Mouse (Mus musculus) left cerebral cortex, postnatal 4 days (tissue): ENCODE data around the gene Rpe. TPM values are rescaled to one million over a fixed set of nuclear protein-coding genes. Genes with fewer than 3 reads are reported as not detected.
A peak's percentile ranks its signal among the peaks of the same experiment; 100 is the strongest.
"Not testable (repeated sequence)": the region's sequence is repeated elsewhere in the genome, so short reads cannot be mapped to it uniquely, and the experiment has no call there.

Experiments
- DNase-seq: peaks from one replicate; pipeline ENCODE4 v3.0.0-alpha.2; 2022
- intact Hi-C: fragments of 180-260 bp; cut with DNase I; formaldehyde crosslinking; loops from one replicate; pipeline ENCODE4 v1.15.1; 2025
- total RNA-seq, 2 experiments: library from RNA; stranded (reverse); gene quantifications; 2 replicates each; pipeline ENCODE4 v1.2.3; 2021

The Rpe gene
- 10 to 100 TPM; 23.9 to 28.0 TPM for total RNA-seq

DNA sequence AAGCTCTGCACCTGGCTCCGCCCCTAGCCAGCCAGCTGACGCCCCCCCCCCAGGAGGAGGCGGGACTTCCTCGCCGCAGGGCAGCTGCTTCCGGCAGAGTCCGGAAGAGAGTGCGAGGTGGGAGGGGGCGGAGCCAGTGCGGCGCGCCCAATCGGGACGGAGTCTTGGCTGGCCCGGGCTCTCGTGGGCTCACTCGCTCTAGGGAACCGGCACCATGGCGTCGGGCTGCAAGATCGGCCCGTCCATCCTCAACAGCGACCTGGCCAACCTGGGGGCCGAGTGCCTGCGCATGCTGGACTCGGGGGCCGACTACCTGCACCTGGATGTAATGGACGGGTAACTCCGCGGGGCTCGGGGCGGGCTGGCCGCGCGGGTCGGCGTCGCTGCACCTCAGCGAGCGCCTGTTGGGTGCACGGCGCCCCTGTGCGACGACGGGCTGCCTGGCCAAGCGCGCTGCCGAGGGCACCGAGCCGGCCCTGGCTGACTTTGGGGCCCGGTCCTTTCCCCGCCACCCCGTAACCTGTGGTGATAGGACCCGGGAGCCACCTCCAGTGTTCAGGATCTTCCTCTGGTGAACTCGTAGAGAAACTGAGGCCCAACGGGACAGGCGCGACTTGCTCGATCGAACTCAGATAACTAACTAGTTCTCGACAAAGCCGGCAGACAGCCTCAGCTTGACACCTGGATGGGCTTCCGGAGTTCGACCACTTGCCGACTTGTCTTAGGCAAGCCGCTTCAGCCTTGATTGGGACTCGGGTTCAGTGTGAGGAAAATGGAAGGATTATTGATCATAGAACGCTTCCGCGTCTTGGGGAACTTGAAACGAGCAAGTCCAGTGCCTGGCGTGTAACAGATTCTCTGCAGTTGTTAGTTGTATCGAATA, at the start of gene Rpe:
Gene Rpe (plus strand): TSS at position 139 of the 883 bp plus-strand sequence.
- intact Hi-C loops: loop anchor here (5.0 kb wide), 1 partner anchor 116 kb away; the partner anchor contains the start of gene Kansl1l
- DNase-seq: peak; percentile 95

DNA sequence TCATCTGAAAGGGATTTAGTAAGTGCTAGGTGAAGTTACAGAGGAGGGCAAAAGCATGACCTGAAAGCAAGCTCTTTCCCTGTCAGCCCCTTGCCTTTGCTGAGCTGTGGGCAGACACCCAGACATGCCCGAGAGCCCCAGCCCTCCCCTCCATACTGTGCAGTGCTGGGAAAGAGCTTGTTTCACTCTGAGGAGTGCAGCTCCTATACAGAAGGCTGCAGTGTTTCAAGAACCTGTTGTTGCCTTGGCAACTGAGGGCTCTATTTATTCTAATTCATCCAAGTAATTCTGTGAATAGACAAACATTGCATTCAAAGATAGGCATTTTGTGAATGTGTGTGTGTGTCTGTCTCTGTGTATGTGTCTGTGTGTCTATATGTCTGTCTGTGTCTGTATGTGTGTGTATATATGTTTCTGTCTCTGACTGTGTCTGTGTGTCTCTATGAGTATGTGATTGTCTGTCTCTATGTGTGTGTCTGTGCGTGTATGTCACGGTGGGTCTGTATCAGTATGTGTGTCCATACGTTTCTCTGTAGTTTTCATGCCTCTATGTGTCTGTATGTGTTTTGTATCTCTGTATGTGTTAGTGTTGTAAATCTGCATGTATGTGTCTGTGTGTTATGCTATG, 45.4 kb upstream of the Rpe start:
- intact Hi-C loops: loop anchor here (5.0 to 10.0 kb wide), 3 partner anchors 210 to 553 kb away; partner anchors contain the start of gene Map2

DNA sequence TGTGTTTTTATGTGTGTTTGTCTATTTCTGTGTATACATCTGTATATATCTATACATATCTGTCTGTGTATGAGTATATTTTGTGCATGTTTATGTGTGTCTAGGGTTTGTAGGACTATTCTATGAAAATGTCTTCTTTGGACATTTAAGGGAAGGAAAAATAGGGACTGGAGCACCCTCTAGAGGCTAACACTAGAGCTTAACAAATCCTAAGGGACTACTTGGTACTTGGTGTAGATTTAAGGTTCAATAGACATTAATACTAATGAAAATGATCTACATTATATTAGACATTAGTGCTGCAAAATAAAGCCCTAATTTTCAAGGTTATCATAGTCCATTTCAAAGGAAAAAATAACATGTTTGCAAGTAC, 44.9 kb upstream of the Rpe start:
- no peak for DNase-seq
- intact Hi-C loops: loop anchor here (5.0 to 10.0 kb wide), 3 partner anchors 211 to 553 kb away; partner anchors contain the start of gene Map2

More for the DNA sequence above, 45.4 kb upstream of the Rpe start:
- DNase-seq: peak; percentile 38

DNA sequence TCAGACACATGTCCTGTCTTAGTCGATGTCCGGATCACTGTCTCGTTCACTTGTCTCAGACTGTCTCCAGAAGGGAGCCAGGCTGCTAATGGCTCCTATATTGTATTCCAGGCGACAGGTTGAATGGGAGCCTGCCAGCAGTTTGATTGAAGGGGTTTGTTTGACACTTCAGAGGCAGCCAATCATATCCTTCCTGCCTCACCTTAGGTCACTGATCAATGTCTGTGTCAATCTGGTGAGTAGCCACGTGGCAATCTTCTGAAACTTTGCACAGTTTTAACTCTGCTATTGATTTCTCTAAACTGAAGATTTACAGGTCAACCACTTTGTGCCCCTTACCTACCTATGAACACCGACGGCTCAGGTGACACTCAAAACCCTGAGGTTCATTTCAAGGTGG, 29.2 kb upstream of the Rpe start:
- intact Hi-C loops: no loop called here
- no peak for DNase-seq

DNA sequence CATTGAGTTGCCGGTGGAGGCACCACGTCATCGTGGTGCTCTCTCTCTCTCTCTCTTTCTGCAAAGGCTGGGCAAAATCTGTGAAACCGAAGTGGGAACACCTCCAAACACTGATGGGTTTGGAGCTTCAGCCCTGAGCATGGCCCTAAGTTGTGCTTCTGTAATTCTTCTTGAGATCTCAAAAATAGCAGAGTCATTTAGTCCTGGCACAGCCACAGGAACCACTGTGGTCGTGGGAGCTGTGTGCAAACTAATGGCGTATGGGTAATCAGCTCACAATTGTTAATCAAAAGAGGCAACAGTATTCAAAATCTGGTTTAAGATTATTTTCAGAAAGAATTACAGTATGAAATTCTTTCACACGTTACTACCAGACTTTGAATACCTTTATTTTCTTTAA, 27.8 kb upstream of the Rpe start:
- no peak for DNase-seq
- intact Hi-C loops: no loop called here

DNA sequence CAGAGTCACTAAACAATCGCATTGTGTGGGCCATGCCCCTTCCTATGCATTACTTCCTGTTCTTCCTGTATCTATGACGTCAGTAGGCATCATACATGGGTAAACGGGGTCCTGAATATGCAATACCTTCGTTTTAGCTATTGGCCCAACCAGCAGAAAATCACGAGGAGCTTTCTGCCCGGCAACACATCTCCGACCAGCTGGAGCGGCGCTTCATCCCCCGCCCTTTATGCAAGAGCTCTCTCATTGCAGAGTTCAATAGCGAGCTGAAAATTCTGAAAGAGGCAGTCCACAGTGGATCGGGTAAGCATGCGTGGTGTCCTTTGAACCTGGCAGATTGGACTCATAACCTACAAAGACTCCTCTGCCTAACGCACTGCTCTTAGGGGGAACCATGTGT, 22.7 kb upstream of the Rpe start:
- DNase-seq: no peak
- intact Hi-C loops: no loop called here

DNA sequence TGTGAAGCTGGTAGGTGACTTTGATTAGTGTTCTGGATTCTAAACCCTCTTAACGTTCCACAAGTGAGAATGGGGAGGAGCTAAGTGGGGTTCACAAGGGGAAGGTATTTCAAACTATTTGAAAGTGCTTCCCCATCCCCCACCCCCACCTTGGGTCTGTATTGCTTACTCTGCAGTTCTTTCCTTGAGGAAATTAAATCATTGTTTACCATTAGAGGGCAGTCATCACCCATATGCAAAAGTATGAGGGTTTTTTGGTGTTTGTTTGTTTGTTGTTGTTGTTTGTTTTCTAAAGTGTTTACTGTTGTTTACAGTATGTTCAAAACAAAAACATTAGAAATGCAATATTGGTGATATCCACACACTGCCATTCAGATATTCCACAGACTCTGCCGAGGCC, 22.0 kb upstream of the Rpe start:
- DNase-seq: no peak
- intact Hi-C loops: no loop called here

DNA sequence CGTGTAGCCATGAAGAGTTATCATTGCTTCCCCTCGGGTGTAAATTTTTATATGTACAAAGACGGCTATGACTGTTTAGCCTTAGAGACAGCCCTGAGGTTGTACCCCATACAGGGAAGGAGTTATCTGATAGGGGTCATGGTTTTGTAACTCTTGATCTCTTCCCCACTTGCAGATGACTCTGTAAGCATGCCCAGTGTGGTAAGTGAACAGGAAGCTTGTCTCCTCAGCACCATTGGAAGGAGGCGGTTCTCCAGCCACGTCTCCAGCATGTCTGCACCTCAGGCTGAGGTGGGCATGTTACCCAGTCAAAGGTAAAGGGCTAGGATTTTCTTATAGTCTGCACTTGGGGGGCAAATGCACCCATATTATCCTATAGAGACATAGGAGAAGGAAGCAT, 17.7 kb upstream of the Rpe start:
- intact Hi-C loops: no loop called here
- no peak for DNase-seq

DNA sequence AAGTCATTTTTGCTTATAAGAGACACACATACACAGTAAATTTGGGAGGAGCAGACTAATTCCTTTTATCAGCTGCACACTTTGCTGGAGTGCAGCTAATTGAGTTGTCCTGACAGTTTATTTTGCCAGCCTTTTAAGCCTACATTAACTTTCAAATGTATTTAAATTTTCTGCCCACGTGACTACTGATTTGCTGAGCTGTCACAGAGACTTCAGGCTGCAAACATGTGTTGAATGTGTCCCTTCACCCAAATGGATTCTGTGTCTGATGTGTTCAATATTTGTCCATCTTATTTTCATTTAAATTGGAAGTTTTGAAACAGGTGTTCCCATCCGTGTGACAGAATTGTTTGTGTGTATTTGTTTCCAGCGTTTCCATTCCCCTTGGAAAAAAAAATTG, 8.9 kb upstream of the Rpe start:
- DNase-seq: no peak
- intact Hi-C loops: no loop called here

DNA sequence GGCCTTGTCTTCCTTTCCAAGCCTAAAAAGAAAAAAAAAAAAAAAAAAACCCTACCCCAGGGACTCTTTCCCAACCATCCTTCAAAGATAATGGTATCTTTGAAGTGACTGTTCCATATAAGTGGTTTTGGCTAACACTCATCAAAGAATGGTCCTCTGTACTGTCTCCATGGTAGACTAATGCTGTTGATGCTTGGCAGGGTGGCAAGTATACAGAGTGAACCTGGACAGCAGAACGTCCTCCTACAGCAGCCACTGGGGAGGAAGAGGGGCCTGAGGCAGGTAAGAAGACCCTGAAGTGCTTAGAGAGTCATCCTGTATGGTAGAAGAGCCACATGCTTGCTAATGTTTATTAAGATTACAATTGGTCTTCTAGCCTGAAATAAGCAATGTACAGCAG, 8.3 kb upstream of the Rpe start:
- DNase-seq: no peak
- intact Hi-C loops: no loop called here

DNA sequence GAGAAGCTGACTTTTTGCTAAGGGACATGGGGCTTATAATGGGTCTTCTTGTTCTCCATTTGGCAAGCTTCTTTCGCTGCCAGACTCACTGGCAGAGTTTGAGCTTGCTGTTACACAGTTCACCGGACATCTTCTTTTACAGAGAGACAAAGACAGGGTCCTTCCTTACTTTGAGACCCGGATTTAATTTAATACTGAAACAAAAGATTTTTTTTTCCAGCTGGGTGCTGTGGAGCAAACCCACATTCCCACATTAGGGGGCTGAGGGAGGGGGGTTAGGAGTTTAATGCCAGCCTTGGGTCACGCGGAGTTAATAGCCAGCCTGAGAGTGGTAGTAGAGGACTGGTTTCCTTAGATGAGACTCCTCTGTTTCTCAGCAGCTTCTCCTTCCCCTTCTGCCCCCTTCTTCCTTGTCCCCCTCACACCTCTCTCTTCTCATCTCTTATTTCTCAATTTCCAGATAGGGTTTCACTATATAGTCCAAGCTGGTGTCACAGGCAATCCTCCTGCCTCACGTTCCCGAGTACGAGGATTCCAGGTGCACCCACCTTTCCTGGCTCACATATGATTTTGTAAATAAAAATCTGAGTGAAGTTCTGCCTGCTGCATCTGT, 7.7 kb upstream of the Rpe start:
- intact Hi-C loops: no loop called here
- peak; percentile 22 for DNase-seq

DNA sequence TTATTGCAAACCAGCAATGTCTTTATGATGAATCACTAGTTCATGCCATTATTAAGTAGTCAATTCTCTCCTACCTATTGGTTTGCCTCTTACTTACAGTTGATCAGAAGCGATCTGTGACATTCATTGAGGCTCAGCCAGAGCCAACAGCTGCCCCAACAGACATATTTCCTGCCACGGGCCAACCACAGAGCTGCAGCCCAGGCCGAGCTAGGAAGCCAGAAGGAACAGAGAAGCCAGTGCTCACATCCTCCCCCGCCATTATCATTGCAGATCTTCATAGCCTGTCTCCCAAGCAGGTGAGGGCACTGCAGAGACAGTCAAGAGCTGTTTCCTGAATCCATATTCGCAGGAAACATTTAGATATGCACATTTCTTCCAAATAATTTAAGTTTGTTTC, 6.4 kb upstream of the Rpe start:
- intact Hi-C loops: no loop called here
- no peak for DNase-seq

DNA sequence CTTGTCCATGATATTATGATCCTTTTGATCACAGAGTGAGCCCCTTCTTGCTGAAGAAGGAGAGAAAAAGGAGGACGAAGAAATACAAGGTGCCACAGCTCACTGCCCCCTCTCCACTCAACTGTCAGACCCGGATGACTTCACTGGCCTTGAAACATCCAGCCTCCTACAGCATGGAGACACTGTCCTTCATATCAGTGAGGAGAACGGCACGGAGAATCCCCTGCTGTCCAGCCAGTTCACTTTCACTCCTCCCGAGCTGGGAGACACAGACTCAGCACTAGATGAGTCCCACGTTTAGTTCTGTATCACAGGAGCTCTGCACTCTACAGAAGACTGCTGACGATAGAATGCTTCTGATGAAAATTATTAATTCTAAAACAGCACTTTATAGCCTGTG, 5.3 kb upstream of the Rpe start:
- DNase-seq: no peak
- intact Hi-C loops: no loop called here

DNA sequence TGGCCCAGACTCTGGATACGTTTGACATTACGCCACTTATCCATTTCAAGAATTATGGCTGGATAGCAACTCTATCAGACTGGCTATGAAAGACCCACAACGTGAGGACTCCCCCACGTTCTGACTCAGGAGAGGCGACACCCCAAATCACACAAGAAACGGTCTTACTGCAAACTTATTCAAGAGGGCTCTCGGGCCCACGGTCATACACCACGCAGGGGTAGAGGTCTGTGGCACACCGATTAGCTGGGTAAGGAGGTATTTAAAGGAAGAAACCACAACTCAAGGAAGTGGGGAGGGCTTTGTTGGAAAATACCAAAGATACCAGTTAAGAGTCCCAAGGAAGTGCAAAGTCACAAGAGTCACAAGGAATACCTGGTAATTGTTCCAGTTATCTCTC, 1.0 kb upstream of the Rpe start:
- DNase-seq: not testable (repeated sequence)
- intact Hi-C loops: loop anchor here (5.0 kb wide), 1 partner anchor 118 kb away; the partner anchor contains the start of gene Kansl1l

DNA sequence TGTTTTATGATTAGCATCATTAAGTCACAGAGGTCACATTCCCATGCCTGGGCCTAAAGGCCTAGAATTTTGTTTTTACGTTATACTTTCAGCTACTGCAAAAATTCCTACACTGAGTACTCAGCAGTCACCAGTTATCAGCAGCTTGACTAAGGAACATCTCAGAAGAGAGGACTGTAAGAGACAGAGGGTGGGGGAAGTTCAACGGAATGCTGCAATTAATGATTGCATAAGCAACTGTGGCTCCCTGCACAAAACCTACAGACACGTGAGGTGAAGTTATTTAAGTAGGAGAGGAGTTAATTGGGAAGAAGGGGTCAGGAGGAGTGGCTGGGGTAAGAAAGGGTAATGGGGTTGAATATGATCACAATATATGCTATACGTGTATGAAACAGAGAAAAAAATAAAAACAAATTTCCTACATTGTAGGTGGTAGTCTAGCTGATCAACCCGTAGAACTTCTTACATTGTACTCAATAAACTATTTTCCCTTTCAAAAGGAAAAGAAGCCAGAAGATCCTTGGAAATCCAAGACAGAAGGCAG, 410 bp upstream of the Rpe start:
- intact Hi-C loops: loop anchor here (5.0 kb wide), 1 partner anchor 117 kb away; the partner anchor contains the start of gene Kansl1l
- no peak for DNase-seq

DNA sequence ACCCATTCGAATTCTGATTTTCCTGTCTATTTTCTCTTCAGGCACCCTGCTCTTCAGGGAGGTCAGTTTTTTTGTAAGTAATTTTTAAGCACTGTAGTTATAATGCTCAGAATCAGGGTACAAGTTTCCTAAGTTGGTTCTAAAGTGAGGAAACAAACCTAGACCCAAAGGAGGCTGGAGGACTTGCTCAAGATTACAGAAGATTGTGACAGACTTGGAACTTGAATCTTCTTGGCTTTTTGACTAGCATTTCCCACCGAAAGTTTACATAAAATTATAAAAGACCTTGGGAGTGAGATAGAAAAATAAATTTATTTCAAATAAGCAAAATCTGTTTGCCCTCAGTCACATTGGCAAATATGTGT, 927 bp downstream of the Rpe start:
- DNase-seq: no peak
- intact Hi-C loops: loop anchor here (5.0 kb wide), 1 partner anchor 116 kb away; the partner anchor contains the start of gene Kansl1l

DNA sequence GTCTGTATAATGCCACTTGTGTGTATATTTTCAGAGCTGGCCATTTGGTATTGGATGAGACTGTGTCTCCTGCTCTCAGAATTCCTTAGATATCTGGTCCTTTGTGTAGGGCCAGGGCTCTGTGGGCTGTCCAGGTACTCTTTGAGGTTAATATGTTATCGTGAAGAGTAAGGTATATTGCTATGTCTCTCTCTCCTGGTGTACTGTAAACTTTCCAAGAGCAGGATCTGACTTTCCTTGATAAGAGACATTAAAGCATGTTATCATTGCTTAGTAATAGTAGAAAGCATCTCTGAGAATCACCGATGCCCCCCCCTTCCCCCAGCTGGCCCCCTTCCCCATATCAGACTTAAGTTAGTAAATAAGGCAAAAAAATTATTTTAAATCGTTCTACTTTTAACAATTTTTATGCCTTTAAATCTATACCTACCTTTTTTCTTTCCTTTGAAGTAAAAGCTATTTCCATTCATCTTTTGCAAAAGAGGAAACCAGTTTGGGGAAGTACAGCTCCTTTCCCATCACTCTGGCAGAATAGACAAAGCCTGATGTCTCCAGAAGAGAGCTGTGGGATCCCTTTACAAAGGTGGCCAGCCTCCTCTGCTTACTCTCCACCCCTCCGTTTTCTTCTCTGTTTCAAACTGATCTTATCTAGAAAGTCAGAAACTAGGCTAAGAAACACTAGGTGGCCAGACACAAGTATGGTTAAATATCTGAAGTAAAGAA, 2.2 kb downstream of the Rpe start:
- intact Hi-C loops: loop anchor here (5.0 kb wide), 1 partner anchor 115 kb away; the partner anchor contains the start of gene Kansl1l
- no peak for DNase-seq

DNA sequence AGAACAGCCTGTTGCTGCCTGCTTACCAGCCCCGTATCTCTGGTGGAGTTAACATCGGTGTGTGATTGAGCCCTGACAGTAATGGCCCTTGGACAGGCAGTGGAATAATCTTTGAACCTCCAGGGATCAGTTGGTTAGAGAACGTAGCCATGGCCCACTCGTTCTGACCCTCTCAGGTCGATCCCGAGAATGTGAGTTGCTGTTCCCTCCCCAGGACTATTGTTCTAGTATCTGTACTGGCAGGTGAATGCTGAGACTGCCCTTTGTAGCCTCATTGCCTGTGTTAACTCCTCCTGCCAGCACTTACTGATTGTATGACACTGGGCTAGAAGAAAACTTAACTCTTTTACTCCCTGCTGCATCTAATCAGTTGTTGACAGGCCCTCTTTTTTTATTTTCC, 3.9 kb downstream of the Rpe start:
- no peak for DNase-seq
- intact Hi-C loops: loop anchor here (5.0 kb wide), 1 partner anchor 113 kb away; the partner anchor contains the start of gene Kansl1l

DNA sequence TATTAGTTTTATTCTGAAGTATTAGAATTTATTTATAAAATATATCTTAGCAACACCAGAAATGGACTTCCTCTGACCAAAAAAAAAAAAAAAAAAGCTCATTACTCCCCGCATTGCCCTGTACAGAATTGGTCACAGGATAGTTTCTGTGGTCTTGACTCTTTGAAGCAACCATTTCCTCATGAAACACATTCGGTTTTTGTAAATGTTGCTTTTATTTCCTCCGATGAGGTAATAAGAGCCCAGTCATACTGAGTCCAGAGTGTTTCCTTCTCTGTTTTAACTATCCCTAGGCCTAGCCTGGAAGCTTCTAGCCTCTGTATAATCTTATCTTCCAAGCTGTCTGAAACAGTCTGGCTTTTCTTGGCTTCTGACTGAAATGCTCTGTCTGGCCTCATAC, 12.2 kb downstream of the Rpe start:
- intact Hi-C loops: no loop called here
- DNase-seq: no peak

DNA sequence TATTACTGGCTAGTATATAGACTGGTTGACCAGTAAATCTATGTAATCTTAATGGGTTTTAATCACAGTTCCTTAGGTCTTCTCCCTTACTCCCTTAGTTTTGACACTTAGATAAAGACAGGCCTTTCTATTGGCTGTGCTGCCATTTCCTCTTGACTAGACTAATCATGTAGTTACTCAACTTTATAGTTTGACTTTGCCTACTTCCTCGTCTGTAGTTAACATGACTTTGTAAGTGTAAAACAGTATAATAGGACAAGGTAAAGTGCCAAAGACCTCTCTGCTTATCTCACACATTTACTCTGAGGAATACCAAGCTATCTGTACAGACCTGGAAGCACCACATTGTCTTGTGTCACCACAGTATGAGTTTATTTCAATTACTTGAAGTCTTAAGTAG, 29.9 kb downstream of the Rpe start:
- intact Hi-C loops: no loop called here
- DNase-seq: no peak
